Mouse (Mus musculus): Measurements from ENCODE around the gene Hist1h2be.

GRCm38 (mm10) chr13:23609844-23610243 is 11.1 kb downstream of the Hist1h2be start:
- TF ChIP-seq CTCF (IDR thresholded peaks at IDR 0.05; ENCODE audit: control insufficient read depth, insufficient read depth, low read length) = no peak
- TF ChIP-seq POLR2A (IDR thresholded peaks at IDR 0.05; ENCODE audit: borderline replicate concordance, control insufficient read depth, low read depth, low read length) = no peak
